Mouse (Mus musculus) heart, embryonic 15.5 days (tissue): ENCODE measurements at regions not wholly inside any gene's neighbourhood (a gene's known extent, or its start where the extent isn't known, plus 50 kb on each side); places are given as distances from the start of the nearest gene placed in this dataset.

ENCODE experiments used
- ATAC-seq: fragments of 200-750 bp; cut with Nextera tagmentation; replicated peaks from 2 replicates; pipeline ENCODE4 v1.8.0; 2017; ENCODE audit warnings: low read depth, moderate TSS enrichment; ENCODE audit not compliant: insufficient number of reproducible peaks, insufficient read depth, low FRiP score
- H3K27ac ChIP-seq: fragments of 300-500 bp; sonication (generic); 2 replicates; pipeline ENCODE4 v1.5.1; 2015; ENCODE audit warnings: mild to moderate bottlenecking, inconsistent platforms
- H3K27me3 ChIP-seq: fragments of 300-500 bp; sonication (generic); 2 replicates; pipeline ENCODE4 v1.6.1; 2015; ENCODE audit warnings: inconsistent platforms
- H3K36me3 ChIP-seq: fragments of 300-500 bp; sonication (generic); 2 replicates; pipeline ENCODE4 v1.6.1; 2015; ENCODE audit warnings: mild to moderate bottlenecking, inconsistent platforms
- H3K4me1 ChIP-seq: fragments of 300-500 bp; sonication (generic); replicated peaks from 2 replicates; pipeline ENCODE4 v1.6.1; 2015; ENCODE audit warnings: inconsistent platforms
- H3K4me2 ChIP-seq: fragments of 300-500 bp; sonication (generic); 2 replicates; pipeline ENCODE4 v1.6.1; 2015; ENCODE audit warnings: inconsistent platforms, mild to moderate bottlenecking, moderate library complexity
- H3K4me3 ChIP-seq: fragments of 300-500 bp; sonication (generic); 2 replicates; pipeline ENCODE4 v1.5.1; 2015; ENCODE audit warnings: mild to moderate bottlenecking, inconsistent platforms
- H3K9ac ChIP-seq: fragments of 300-500 bp; sonication (generic); 2 replicates; pipeline ENCODE4 v1.6.1; 2015; ENCODE audit warnings: mild to moderate bottlenecking, inconsistent platforms
- H3K9me3 ChIP-seq: fragments of 300-500 bp; sonication (generic); replicated peaks from 2 replicates; pipeline ENCODE4 v1.6.1; 2016; ENCODE audit warnings: inconsistent platforms
- WGBS: fragments of 180-500 bp; shearing (Covaris S2); methylation state at CpG from one replicate; pipeline ENCODE4 v1.1.7; 2015; ENCODE audit warnings: mixed read lengths; 5-methylcytosine and 5-hydroxymethylcytosine counted together

DNA sequence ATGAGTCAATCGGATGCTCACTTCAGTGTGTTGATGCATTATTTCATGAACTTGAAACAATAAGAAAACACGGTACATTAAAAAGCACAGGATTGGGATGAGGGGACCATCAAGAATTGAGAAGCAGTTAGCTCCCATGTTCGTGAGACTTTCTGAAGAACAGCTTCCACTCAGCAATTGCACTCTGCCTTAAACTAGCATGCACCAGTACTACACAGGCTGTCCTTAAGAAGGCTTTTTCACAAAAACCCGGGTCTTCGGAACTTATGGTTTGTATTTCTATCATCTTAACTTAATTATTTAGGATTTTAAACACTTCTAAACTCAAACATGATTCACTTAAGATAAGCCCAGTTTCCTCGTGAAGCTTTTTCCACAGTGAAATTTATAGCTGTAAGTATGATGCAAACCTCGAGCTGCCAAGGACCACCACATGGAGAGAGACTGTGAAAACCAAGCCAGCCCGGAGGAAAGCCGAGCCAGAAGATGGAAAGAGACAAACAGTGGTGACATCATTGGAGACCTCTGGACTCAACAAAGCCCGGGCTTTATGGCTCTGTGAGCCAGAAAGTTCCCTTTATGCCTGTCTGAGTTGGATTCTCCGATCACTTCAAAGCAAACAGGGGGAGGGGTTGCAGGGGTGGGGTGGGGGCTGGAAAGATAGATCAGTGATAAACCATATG is 162.7 kb upstream of the Atp2b1 start:
- Histone ChIP-seq H3K4me2 (no peak overlapping the region), H3K4me3 (no peak overlapping the region), H3K9ac (no peak overlapping the region), H3K27me3 (no peaks in the 10 kb centered on the region), H3K27ac (no peak overlapping the region), H3K4me1 (no peaks in the 10 kb centered on the region), H3K36me3 (no peaks in the 10 kb centered on the region), H3K9me3 (no peaks in the 10 kb centered on the region)
- WGBS = 56% methylated on average over 11 of the region's 11 CpGs
- ATAC-seq = no peak

DNA sequence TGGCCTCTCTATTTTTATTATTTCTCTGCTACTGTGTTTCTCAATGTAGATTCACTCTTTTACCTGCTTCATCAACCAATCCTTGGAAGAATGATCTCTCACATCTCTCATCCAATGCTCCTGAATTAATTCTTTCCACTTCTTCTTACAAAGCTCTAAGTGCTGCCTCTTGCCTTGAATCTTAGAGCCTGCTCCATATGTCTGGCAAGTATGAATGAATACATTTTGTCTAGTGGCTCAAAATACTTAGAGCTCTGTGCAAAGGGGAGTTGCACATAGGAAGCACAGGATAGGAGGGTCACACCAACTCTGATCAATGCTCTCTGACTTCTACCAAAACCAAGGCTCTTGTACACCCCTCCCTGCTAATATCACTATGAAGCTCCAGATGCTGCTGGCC is 153.1 kb upstream of the Atp2b1 start:
- ATAC-seq = no peak
- no peak overlapping the region for H3K4me2 ChIP-seq
- no peaks in the 10 kb centered on the region for H3K4me1 ChIP-seq
- H3K27me3 ChIP-seq = no peaks in the 10 kb centered on the region
- no peak overlapping the region for H3K4me3 ChIP-seq
- H3K9me3 ChIP-seq = no peaks in the 10 kb centered on the region
- no peak overlapping the region for H3K9ac ChIP-seq
- no peak overlapping the region for H3K27ac ChIP-seq
- H3K36me3 ChIP-seq = no peaks in the 10 kb centered on the region

DNA sequence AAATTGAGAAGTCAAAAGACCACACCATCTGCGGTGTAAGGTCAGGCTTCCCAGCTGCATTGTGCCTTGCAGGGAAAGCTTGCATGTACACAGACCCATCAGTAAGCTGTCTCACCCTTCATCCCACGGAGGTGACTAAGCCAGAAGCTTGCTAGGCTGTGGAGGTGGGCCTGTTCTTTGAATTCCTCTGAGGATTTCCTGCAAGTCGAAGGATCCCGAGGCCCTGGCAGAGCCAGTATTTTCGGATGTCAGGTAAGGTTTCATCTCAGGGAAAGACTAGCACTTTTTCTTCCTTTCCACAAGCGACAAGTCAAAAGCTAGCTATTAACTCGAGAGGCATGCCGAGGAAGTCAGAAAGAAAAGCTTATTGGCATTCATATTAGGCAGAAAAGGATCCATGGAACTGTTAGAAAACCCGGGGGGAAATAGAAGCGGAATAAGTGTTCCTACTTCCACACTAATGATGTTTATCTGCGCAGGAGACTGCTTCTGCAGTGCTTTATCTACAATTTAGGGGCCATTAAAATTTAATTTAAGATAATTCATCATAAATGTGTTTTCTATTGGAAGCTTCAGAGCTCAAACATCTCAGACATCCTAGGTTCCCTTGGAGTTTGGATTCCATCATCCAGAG is 148.3 kb upstream of the Atp2b1 start:
- Histone ChIP-seq H3K27ac (no peak overlapping the region), H3K9ac (no peak overlapping the region), H3K36me3 (no peaks in the 10 kb centered on the region), H3K4me3 (no peak overlapping the region), H3K9me3 (no peaks in the 10 kb centered on the region), H3K27me3 (no peaks in the 10 kb centered on the region), H3K4me2 (no peak overlapping the region), H3K4me1 (no peaks in the 10 kb centered on the region)
- no peak for ATAC-seq
- 65% methylated on average over 11 of the region's 11 CpGs for WGBS

DNA sequence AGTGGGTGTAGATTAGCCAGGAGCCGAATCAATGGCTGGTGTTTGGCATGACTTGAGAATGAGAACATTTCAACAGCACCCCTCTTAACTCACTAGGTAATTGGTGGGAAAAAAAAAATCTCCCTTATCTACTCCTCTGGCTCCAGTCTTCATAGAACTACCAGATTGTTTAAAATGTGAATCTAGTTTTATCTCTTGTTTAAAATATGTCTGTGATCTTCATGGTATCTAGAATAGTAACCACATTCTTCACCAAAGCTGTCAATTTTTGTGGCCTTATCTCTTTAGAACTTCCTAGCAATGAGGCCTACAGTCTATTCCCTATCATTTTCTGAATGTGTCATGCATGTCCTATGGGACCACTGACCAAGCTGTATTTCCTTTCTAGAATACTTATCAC is 134.4 kb upstream of the Atp2b1 start:
- no peak overlapping the region for H3K4me2 ChIP-seq
- H3K4me3 ChIP-seq = no peak overlapping the region
- no peaks in the 10 kb centered on the region for H3K36me3 ChIP-seq
- ATAC-seq = no peak
- 12% methylated on average over 1 of the region's 1 CpGs for WGBS
- no peaks in the 10 kb centered on the region for H3K27me3 ChIP-seq
- no peak overlapping the region for H3K27ac ChIP-seq
- H3K4me1 ChIP-seq = peaks cover 11% of the 10 kb centered on the region
- H3K9me3 ChIP-seq = no peaks in the 10 kb centered on the region
- H3K9ac ChIP-seq = no peak overlapping the region

DNA sequence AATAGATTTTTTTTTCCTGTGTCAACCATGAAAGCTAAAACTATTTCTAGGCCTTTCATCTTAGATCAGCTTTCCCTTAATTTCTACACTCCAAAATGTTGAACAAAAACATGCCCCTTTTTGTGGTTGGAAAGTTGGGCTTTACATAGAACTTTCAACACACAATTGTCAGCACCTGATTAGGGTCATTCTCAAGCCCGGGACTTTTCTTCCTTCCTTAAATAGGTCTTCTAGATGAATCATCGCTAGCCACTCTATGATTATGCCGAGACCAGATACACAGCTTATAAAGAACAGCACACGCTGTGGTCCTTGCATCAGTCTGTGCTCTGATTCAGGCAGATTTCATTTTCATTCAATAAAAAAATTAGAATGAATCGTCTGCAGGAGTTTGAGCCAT is 133.3 kb upstream of the Atp2b1 start:
- Histone ChIP-seq H3K9ac (no peak overlapping the region), H3K9me3 (no peaks in the 10 kb centered on the region), H3K27ac (no peak overlapping the region), H3K27me3 (no peaks in the 10 kb centered on the region), H3K4me1 (peaks cover 11% of the 10 kb centered on the region), H3K36me3 (no peaks in the 10 kb centered on the region), H3K4me2 (no peak overlapping the region), H3K4me3 (no peak overlapping the region)
- no peak for ATAC-seq
- 40% methylated on average over 5 of the region's 5 CpGs for WGBS

DNA sequence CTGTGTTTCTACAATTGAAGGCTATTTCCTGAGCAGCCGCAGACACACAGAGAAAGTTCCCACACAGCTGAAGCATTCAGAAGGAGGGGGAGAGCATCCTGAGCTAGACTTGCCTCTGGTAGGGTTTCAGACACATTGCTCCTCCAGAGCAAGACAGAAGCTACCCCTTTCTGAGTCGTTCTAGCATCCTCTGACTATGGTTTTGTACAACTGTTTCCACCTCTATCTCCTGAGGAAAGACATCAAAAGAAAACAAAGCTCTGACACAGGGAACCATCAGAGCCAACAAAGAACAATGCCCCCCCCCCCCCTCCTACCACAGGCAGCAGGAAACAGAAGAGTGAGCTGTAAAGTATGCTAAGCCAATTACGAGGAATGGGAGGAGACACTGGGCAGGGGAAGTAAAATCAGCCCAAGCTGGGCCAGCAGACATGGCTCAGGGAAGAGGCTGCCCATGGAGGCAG is 132.3 kb upstream of the Atp2b1 start:
- no peak overlapping the region for H3K4me3 ChIP-seq
- H3K9me3 ChIP-seq = no peaks in the 10 kb centered on the region
- H3K4me2 ChIP-seq = no peak overlapping the region
- H3K27me3 ChIP-seq = no peaks in the 10 kb centered on the region
- H3K4me1 ChIP-seq = peaks cover 11% of the 10 kb centered on the region
- ATAC-seq = no peak
- no peaks in the 10 kb centered on the region for H3K36me3 ChIP-seq
- no peak overlapping the region for H3K9ac ChIP-seq
- peak overlapping the region; percentile 51; the same call in 1 of the 2 replicates for H3K27ac ChIP-seq
- 21% methylated on average over 3 of the region's 3 CpGs for WGBS

DNA sequence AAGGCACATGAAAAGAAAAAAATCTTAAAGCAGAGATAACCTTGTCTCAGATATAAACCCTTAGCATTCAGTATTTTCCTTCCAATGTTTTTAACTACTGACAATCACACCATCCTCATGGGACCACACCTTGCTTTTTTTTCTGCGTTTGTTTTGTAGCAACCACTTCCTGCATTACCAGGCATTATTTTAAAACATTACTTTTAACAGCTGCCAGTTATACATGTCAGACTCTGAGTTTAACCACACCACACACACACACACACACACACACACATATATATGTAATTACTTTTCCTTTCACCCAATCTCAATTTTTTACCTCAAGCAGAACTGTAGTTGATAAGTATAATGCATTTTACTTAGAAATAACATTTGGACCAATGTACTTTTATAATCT is 128.8 kb upstream of the Atp2b1 start:
- 58% methylated on average over 1 of the region's 1 CpGs for WGBS

DNA sequence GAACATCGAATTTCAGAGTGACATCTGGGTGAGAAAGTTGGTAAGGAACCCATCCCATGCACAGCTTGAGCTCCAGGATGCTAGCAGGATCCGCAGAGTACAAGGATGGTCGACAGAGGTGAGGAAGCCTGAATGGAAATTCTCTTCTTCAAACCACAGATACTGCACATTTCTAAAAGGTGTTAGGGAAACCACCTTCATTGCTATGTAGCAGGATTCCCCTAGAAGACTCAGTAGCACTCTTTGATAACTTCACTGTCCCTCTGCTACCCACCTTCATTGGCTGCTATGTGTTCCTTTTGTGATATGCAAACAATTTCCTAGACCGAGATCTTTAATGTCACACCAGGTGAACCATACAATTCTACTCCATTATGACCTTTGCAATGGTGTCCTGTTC is 128.1 kb upstream of the Atp2b1 start:
- H3K4me3 ChIP-seq = no peak overlapping the region
- H3K36me3 ChIP-seq = no peaks in the 10 kb centered on the region
- no peak overlapping the region for H3K27ac ChIP-seq
- H3K27me3 ChIP-seq = no peaks in the 10 kb centered on the region
- ATAC-seq = no peak
- no peak overlapping the region for H3K9ac ChIP-seq
- no peak overlapping the region for H3K4me2 ChIP-seq
- WGBS = 81% methylated on average over 4 of the region's 4 CpGs
- H3K9me3 ChIP-seq = no peaks in the 10 kb centered on the region
- H3K4me1 ChIP-seq = peaks cover 2% of the 10 kb centered on the region

More for the DNA sequence above, 128.8 kb upstream of the Atp2b1 start:
- Histone ChIP-seq H3K27ac (no peak overlapping the region), H3K4me3 (no peak overlapping the region), H3K9me3 (no peaks in the 10 kb centered on the region), H3K4me2 (no peak overlapping the region), H3K36me3 (no peaks in the 10 kb centered on the region), H3K9ac (no peak overlapping the region), H3K27me3 (no peaks in the 10 kb centered on the region), H3K4me1 (peaks cover 5% of the 10 kb centered on the region)
- no peak for ATAC-seq

DNA sequence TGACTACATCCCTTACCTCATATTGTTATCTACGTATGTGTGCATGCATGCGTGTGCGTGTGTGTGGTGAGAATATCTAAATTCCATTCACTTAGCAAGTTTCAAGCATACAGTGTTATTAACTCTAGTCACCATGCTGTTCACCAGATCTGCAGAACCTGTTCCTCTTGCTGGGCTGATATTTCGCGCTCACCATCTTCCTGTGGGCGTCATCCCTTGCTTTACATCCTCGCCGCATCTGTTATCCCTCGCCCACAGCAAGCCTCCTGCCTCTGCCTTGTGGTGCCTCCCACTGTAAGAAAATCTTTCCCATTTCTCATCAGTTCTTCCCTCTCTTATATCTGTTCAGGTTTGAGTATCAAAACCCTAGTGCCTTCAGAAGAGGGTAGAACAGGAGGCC is 124.4 kb upstream of the Atp2b1 start:
- WGBS = 92% methylated on average over 9 of the region's 9 CpGs
- H3K27ac ChIP-seq = no peak overlapping the region
- H3K4me1 ChIP-seq = no peaks in the 10 kb centered on the region
- no peak overlapping the region for H3K4me3 ChIP-seq
- no peaks in the 10 kb centered on the region for H3K36me3 ChIP-seq
- H3K4me2 ChIP-seq = no peak overlapping the region
- H3K9ac ChIP-seq = no peak overlapping the region
- no peaks in the 10 kb centered on the region for H3K9me3 ChIP-seq
- H3K27me3 ChIP-seq = no peaks in the 10 kb centered on the region
- no peak for ATAC-seq

DNA sequence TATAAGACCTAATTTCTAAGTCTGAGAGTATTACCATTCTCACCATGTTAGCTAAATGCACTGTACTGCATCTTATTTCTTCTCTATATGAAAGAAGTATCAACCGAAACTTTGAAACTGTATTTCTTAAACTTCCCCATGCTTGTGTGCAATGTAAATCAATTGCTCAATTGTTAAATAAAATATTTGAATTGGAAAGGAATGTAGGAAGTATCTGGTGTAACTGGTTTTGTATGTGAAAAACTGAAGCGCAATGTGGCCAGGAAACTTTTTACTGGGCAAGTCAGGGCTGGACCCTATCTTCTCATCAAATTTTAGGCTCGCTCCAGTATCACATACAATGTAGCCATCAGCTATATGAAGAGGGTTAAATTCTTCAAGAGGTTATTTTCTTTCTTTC is 123.8 kb upstream of the Atp2b1 start:
- Histone ChIP-seq H3K4me1 (no peaks in the 10 kb centered on the region), H3K36me3 (no peaks in the 10 kb centered on the region), H3K9ac (no peak overlapping the region), H3K4me3 (no peak overlapping the region), H3K4me2 (no peak overlapping the region), H3K27me3 (no peaks in the 10 kb centered on the region), H3K9me3 (no peaks in the 10 kb centered on the region), H3K27ac (no peak overlapping the region)
- ATAC-seq = no peak
- WGBS = 86% methylated on average over 3 of the region's 3 CpGs

DNA sequence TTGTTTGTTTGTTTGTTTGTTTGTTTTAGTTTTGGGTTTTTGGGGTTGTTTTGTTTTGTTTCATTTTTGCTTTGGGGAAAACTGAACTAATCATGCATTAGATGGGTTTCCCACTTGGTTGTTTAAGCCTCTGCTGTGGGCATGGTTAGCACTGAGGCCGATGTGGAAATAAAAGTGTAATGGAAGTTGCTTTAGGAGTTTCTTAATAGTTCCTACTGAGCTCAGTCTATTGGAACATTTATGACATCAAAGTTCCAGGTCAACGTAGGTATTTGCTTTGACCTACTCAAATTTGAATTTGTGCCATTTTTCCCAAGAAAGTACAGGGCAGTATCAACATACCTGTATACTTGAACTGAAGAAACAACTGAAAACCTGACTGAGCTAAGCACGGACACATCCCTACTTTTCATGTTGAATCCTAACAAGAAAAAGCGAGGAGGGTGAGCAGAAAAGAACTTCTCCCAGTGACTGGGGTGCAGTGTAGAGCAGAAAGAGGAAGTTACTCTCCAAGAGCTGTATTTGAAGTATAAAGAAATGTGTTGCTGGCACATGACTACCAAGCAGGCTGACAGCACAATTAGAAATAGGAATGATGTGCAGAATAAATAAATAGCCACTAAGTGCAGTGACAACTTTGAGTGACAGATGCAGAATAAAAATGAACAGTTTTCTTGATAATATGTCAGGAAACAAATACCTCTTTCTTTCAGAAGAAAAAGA is 122.0 kb upstream of the Atp2b1 start:
- no peak overlapping the region for H3K4me3 ChIP-seq
- no peak overlapping the region for H3K4me2 ChIP-seq
- H3K9me3 ChIP-seq = no peaks in the 10 kb centered on the region
- H3K36me3 ChIP-seq = no peaks in the 10 kb centered on the region
- no peaks in the 10 kb centered on the region for H3K27me3 ChIP-seq
- WGBS = 79% methylated on average over 4 of the region's 4 CpGs
- ATAC-seq = no peak
- H3K9ac ChIP-seq = no peak overlapping the region
- no peaks in the 10 kb centered on the region for H3K4me1 ChIP-seq
- no peak overlapping the region for H3K27ac ChIP-seq
